Comparison of ENCODE assay signal across 8 mouse cellular contexts in the genomic region with DNA sequence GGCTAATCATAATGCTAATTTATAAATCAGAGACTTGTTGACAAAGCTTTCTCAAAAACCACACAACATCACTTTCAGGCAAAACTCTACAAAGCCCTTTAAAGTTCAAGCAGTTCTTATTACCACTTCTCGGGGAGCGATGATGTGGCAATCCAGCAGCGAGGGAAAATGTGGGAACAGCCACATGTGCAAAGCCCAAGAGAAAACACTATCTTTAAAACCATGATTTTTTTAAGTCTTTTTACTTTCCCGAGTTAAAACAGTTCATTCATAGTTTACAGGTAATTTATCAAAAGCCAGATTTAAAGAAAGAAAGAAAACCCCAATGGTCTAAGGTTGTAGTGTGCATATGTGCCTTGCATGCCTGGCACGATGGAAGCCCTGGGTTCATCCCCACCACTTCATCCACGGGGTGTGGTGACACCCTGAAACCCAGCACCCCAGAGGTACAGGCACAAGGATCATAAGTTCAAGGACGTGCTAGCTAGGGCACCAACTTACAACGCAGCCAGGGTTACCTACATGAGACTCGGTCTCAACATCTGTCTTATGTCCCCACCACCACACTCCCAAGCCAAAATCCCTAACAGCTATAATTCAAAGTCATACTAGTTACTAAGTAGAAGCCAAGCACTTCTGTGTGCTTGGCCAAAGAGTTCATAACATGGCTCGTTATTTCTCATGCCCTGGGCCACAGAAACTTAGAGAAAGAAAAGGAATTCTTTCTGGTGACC. TPM values are rescaled to one million over a fixed set of nuclear protein-coding genes. Genes with fewer than 3 reads are reported as not detected.
DNase-seq lines count a peak whose midpoint lies in the region; ATAC-seq and TF ChIP-seq lines count a peak whose summit lies in the region.

No protein-coding gene starts in this region.

- 0 out of 2 replicates have a peak, but pooled peaks cover 2% of the 10 kb centered on the region for H3K27me3 ChIP-seq in heart, embryonic 12.5 days (replicated peaks)
- no peaks in the 10 kb centered on the region for H3K27me3 ChIP-seq in liver, embryonic 14.5 days (ENCODE audit: control insufficient read depth, insufficient read depth, low read length)
- H3K27me3 ChIP-seq in stomach, embryonic 14.5 days (ENCODE audit: control insufficient read depth, insufficient read depth, low read length), result no peaks in the 10 kb centered on the region

- ATAC-seq in heart, embryonic 12.5 days (ENCODE audit: insufficient number of reproducible peaks, low FRiP score), result no peak
- ATAC-seq in liver, embryonic 14.5 days (ENCODE audit: insufficient read depth), result no peak
- ATAC-seq in stomach, embryonic 14.5 days (ENCODE audit: insufficient number of reproducible peaks, insufficient read depth, low FRiP score, low read depth), result no peak

- intact Hi-C loops in heart, postnatal 36 days (cut with DNase I), result loop anchor here (2.0 kb wide), 1 partner anchor 44 kb away; the partner anchor contains the start of genes Cage1 and Riok1

- no peak for DNase-seq in heart, postnatal 36 days
- DNase-seq in MEL-GATA-1-ER (ENCODE audit: extremely low read depth, low read depth), result peak; percentile 20
- peak; percentile 51 for DNase-seq in forelimb bud, embryonic 11.5 days (ENCODE audit: low read depth, low spot score)
- DNase-seq in liver, embryonic 14.5 days (ENCODE audit: low read depth in 3 of 3, low spot score in 3 of 3), result no peak
- DNase-seq in layer of hippocampus, adult 8-10 months (ENCODE audit: low spot score in 2 of 2), result no peak
- DNase-seq in gastrocnemius, postnatal 10 days, result no peak

- H3K27ac ChIP-seq in heart, embryonic 12.5 days (ENCODE audit: poor library complexity, severe bottlenecking), result peak overlapping the region; percentile 90
- peak overlapping the region; percentile 70 for H3K27ac ChIP-seq in liver, embryonic 14.5 days
- 0 out of 2 replicates have a peak overlapping the region, but pooled peaks have one; percentile 12 for H3K27ac ChIP-seq in stomach, embryonic 14.5 days (ENCODE audit: low read length)

- H3K9me3 ChIP-seq in heart, embryonic 12.5 days (replicated peaks), result no peaks in the 10 kb centered on the region
- no peaks in the 10 kb centered on the region for H3K9me3 ChIP-seq in liver, embryonic 14.5 days (ENCODE audit: control insufficient read depth, low read length)
- no peaks in the 10 kb centered on the region for H3K9me3 ChIP-seq in stomach, embryonic 14.5 days (ENCODE audit: control insufficient read depth, low read depth, low read length)

- peak overlapping the region; percentile 96 for H3K9ac ChIP-seq in heart, embryonic 12.5 days
- peak overlapping the region; percentile 93 for H3K9ac ChIP-seq in liver, embryonic 14.5 days (replicated peaks)
- H3K9ac ChIP-seq in stomach, embryonic 14.5 days (replicated peaks; ENCODE audit: low read depth, low read length), result peak overlapping the region; percentile 97

- H3K4me1 ChIP-seq in heart, embryonic 12.5 days (replicated peaks), result peaks cover 7% of the 10 kb centered on the region; the same call in 1 of the 2 replicates
- peaks cover 5 to 15% of the 10 kb centered on the region in 2 experiments for H3K4me1 ChIP-seq in liver, embryonic 14.5 days (replicated peaks; ENCODE audit: control insufficient read depth in 2 of 2, insufficient read depth in 2 of 2, low read length in 1 of 2)
- H3K4me1 ChIP-seq in stomach, embryonic 14.5 days (ENCODE audit: control insufficient read depth, insufficient read depth, low read length), result peaks cover 9% of the 10 kb centered on the region; the same call in 1 of the 2 replicates

- no peak for TF ChIP-seq EP300 in liver, embryonic 14.5 days (IDR thresholded peaks at IDR 0.05; ENCODE audit: low read depth)

- peak overlapping the region; percentile 91 for H3K4me3 ChIP-seq in heart, embryonic 12.5 days
- H3K4me3 ChIP-seq in liver, embryonic 14.5 days (ENCODE audit: insufficient read depth in 1 of 2, low read depth in 2 of 2, low read length in 2 of 2), result peak overlapping the region; percentile 75 to 93
- peak overlapping the region; percentile 92 for H3K4me3 ChIP-seq in stomach, embryonic 14.5 days (ENCODE audit: low read depth, low read length)

- H3K36me3 ChIP-seq in heart, embryonic 12.5 days, result peaks cover 36% of the 10 kb centered on the region
- peaks cover 40% of the 10 kb centered on the region for H3K36me3 ChIP-seq in liver, embryonic 14.5 days (replicated peaks; ENCODE audit: control insufficient read depth, insufficient read depth, low read depth)
- peaks cover 24% of the 10 kb centered on the region for H3K36me3 ChIP-seq in stomach, embryonic 14.5 days (ENCODE audit: control insufficient read depth, insufficient read depth, low read length)

- no peak for TF ChIP-seq CTCF in liver, embryonic 14.5 days (IDR thresholded peaks at IDR 0.05; ENCODE audit: low read depth)

- peak overlapping the region; percentile 93 for H3K4me2 ChIP-seq in heart, embryonic 12.5 days
- peak overlapping the region; percentile 69 for H3K4me2 ChIP-seq in liver, embryonic 14.5 days (ENCODE audit: low read depth)
- peak overlapping the region; percentile 90 for H3K4me2 ChIP-seq in stomach, embryonic 14.5 days (replicated peaks; ENCODE audit: low read depth, low read length)

- 12% methylated on average over 10 of the region's 10 CpGs for WGBS in heart, embryonic 12.5 days
- 7% methylated on average over 10 of the region's 10 CpGs for WGBS in liver, embryonic 14.5 days (ENCODE audit: insufficient replicate concordance)
- 10% methylated on average over 10 of the region's 10 CpGs for WGBS in stomach, embryonic 14.5 days

RNA-seq across cellular contexts. Expression of gene Ssr1, which starts 1.2 kb away (rescaled TPM):
- polyA plus RNA-seq in heart, embryonic 12.5 days (2016; fragmentation: Nextera tagmentation; extraction: Ambion mirVana), result 124 and 130 TPM in 2 replicates
- 10 to 100 TPM; 40.1 to 46.0 TPM for total RNA-seq in heart, postnatal 36 days (2021)
- polyA plus RNA-seq in liver, embryonic 14.5 days (2012; rRNA removed), result 7.5 and 17.0 TPM in 2 replicates
- polyA plus RNA-seq in liver, embryonic 14.5 days (2014; fragmentation: Nextera tagmentation; extraction: Ambion mirVana), result 71.9 and 74.3 TPM in 2 replicates
- 98.5 and 115 TPM in 2 replicates for polyA plus RNA-seq in stomach, embryonic 14.5 days (2014; fragmentation: Nextera tagmentation; extraction: Ambion mirVana)
- total RNA-seq in layer of hippocampus, adult 8-10 months (2022), result 100 to 1,000 TPM in 1 of 4 experiments, 10 to 100 TPM in 3; 92.0 to 103 (median 98.7) TPM
- 10 to 100 TPM; 64.8 to 87.4 TPM for total RNA-seq in gastrocnemius, postnatal 10 days (2021)

RNA-seq across cellular contexts. Expression of gene Riok1, which starts 44.0 kb away (rescaled TPM):
- 34.2 and 36.7 TPM in 2 replicates for polyA plus RNA-seq in heart, embryonic 12.5 days (2016; fragmentation: Nextera tagmentation; extraction: Ambion mirVana)
- 10 to 100 TPM; 10.9 to 11.8 TPM for total RNA-seq in heart, postnatal 36 days (2021)
- 6.9 and 13.0 TPM in 2 replicates for polyA plus RNA-seq in liver, embryonic 14.5 days (2012; rRNA removed)
- 17.5 and 18.0 TPM in 2 replicates for polyA plus RNA-seq in liver, embryonic 14.5 days (2014; fragmentation: Nextera tagmentation; extraction: Ambion mirVana)
- 53.5 and 55.4 TPM in 2 replicates for polyA plus RNA-seq in stomach, embryonic 14.5 days (2014; fragmentation: Nextera tagmentation; extraction: Ambion mirVana)
- total RNA-seq in layer of hippocampus, adult 8-10 months (2022), result 10 to 100 TPM; 28.6 to 33.0 (median 30.6) TPM
- 10 to 100 TPM; 11.2 to 14.6 TPM for total RNA-seq in gastrocnemius, postnatal 10 days (2021)

RNA-seq across cellular contexts. Expression of gene Cage1, which starts 44.1 kb away (rescaled TPM):
- polyA plus RNA-seq in heart, embryonic 12.5 days (2016; fragmentation: Nextera tagmentation; extraction: Ambion mirVana), result 1.3 TPM in 2 replicates
- total RNA-seq in heart, postnatal 36 days (2021), result 1 to 10 TPM; 2.1 TPM
- polyA plus RNA-seq in liver, embryonic 14.5 days (2012; rRNA removed), result 0.10 and 0.15 TPM in 2 replicates
- 0.25 and 0.56 TPM in 2 replicates for polyA plus RNA-seq in liver, embryonic 14.5 days (2014; fragmentation: Nextera tagmentation; extraction: Ambion mirVana)
- polyA plus RNA-seq in stomach, embryonic 14.5 days (2014; fragmentation: Nextera tagmentation; extraction: Ambion mirVana), result 1.1 and 1.5 TPM in 2 replicates
- total RNA-seq in layer of hippocampus, adult 8-10 months (2022), result 1 to 10 TPM; 4.5 to 8.5 (median 6.7) TPM
- total RNA-seq in gastrocnemius, postnatal 10 days (2021), result 1 to 10 TPM in 1 of 2 experiments, under 1 TPM in 1; 0.92 to 1.4 TPM

Comparison
In these comparisons a context has a peak if more than half of its experiments do, and no peak if none do; other contexts are left out.
1. H3K27ac ChIP-seq: peak in every context shown above with its lines; median percentile 90 in heart, embryonic 12.5 days; 70 in liver, embryonic 14.5 days; 12 in stomach, embryonic 14.5 days.
2. DNase-seq: peak in MEL-GATA-1-ER (single experiment) and forelimb bud, embryonic 11.5 days (single experiment); none in heart, postnatal 36 days (0 of 2), liver, embryonic 14.5 days (0 of 3), layer of hippocampus, adult 8-10 months (0 of 2) and gastrocnemius, postnatal 10 days (single experiment).
3. Peak in every context shown above with its lines, with median percentiles within 50 percentile points of each other: H3K4me2 ChIP-seq, H3K4me3 ChIP-seq and H3K9ac ChIP-seq.